Mouse (Mus musculus) MEL (cell line): Measurements from ENCODE around the gene Nkx2-2.

Experiments used
- CTCF ChIP-seq, 3 experiments: IDR thresholded peaks in 2 of 3; conservative IDR thresholded peaks in 1 of 3; 2 replicates each; pipeline ENCODE4 v1.5.1; 2011 to 2012; ENCODE audit warnings: low read length in 3 of 3, low read depth in 2 of 3, mild to moderate bottlenecking in 2 of 3, improper control_type of control experiment in 1 of 3, inconsistent platforms in 1 of 3, mixed read lengths in 1 of 3, moderate library complexity in 1 of 3; ENCODE audit not compliant: control insufficient read depth in 1 of 3, insufficient read depth in 1 of 3, poor library complexity in 1 of 3, severe bottlenecking in 1 of 3
- HCFC1 ChIP-seq: IDR thresholded peaks from 2 replicates; pipeline ENCODE4 v1.6.1; 2012; ENCODE audit warnings: low read depth, mild to moderate bottlenecking, inconsistent platforms, low read length, improper control_type of control experiment, moderate library complexity
- MAX ChIP-seq: IDR thresholded peaks from 2 replicates; pipeline ENCODE4 v1.6.1; 2011; ENCODE audit warnings: low read length, improper control_type of control experiment
- POLR2A ChIP-seq, 2 experiments: IDR thresholded peaks; 2 replicates each; pipeline ENCODE4 v1.6.1; 2011 to 2012; ENCODE audit warnings: low read length in 2 of 2, mild to moderate bottlenecking in 2 of 2, control low read depth in 1 of 2, improper control_type of control experiment in 1 of 2, low read depth in 1 of 2, moderate library complexity in 1 of 2; ENCODE audit not compliant: control insufficient read depth in 1 of 2, insufficient read depth in 1 of 2, poor library complexity in 1 of 2
- RCOR1 ChIP-seq: IDR thresholded peaks from 2 replicates; pipeline ENCODE4 v1.6.1; 2012; ENCODE audit warnings: low read depth, mild to moderate bottlenecking, inconsistent platforms, low read length, improper control_type of control experiment

DNA sequence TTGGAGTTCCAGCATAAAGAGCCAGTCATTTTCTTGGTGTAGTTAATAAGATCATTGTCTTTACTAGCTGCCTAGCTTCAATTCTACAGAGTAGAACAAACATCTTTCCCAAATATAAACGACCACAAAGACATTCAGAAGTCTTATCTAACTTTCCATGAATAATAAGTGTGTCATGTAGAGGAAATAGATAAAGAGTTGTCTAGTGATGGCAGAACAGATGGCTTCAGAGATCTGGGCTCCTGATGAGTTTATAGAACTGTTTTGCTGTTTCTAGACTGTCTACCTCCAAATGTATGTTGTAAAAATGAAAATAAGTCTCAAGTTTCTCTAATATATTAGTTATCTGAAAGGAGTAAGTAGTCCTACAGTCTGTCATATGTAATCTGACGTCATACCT is 41.5 kb downstream of the Nkx2-2 start:
- TF ChIP-seq CTCF (IDR thresholded peaks at IDR 0.05 in 2 of 3, conservative IDR thresholded peaks at IDR 0.05 in 1 of 3; ENCODE audit: control insufficient read depth in 1 of 3, insufficient read depth in 1 of 3, low read depth in 2 of 3, low read length in 3 of 3, poor library complexity in 1 of 3, severe bottlenecking in 1 of 3) (no peak), MAX (no peak), POLR2A (IDR thresholded peaks at IDR 0.05; ENCODE audit: control insufficient read depth in 1 of 2, insufficient read depth in 1 of 2, low read depth in 1 of 2, low read length in 2 of 2, poor library complexity in 1 of 2) (no peak), HCFC1 (no peak), RCOR1 (no peak)
